In genomic region chr6:4167757-4168156, GRCm38 (mm10) we compare ENCODE assay signal across 24 mouse cellular contexts.
"Had no signal": no experiment of that assay in that cellular context is flagged by ENCODE, and none has a peak within 500 bp of the region (broad histone marks: within the 10 kb centered on the region; RNA-seq: fewer than 3 reads in every experiment).

No protein-coding gene starts in this region.

- H3K36me3 ChIP-seq: limb, embryonic 10.5 days; limb, embryonic 12.5 days; limb, embryonic 13.5 days; limb, embryonic 15.5 days; liver, embryonic 12.5 days; liver, embryonic 13.5 days; liver, embryonic 15.5 days; lung, embryonic 15.5 days; midbrain, embryonic 15.5 days; neural tube, embryonic 12.5 days had no signal

- ATAC-seq: liver, embryonic 12.5 days; liver, postnatal 0 days; midbrain, embryonic 15.5 days had no signal

- H3K4me1 ChIP-seq: limb, embryonic 10.5 days; limb, embryonic 12.5 days; limb, embryonic 13.5 days; limb, embryonic 15.5 days; liver, embryonic 12.5 days; liver, embryonic 13.5 days; liver, embryonic 15.5 days; lung, embryonic 15.5 days; midbrain, embryonic 15.5 days; neural tube, embryonic 12.5 days had no signal

- H3K9me3 ChIP-seq: limb, embryonic 10.5 days; limb, embryonic 13.5 days; limb, embryonic 15.5 days; liver, embryonic 12.5 days; liver, embryonic 13.5 days; liver, embryonic 15.5 days; lung, embryonic 15.5 days; megakaryocyte, embryonic 14.5 days; midbrain, embryonic 15.5 days; neural tube, embryonic 12.5 days had no signal

- H3K27ac ChIP-seq: left cerebral cortex, adult 2 months; limb, embryonic 10.5 days; limb, embryonic 12.5 days; limb, embryonic 13.5 days; limb, embryonic 15.5 days; liver, embryonic 12.5 days; liver, embryonic 13.5 days; liver, embryonic 14.5 days; liver, embryonic 15.5 days; lung, embryonic 15.5 days; macrophage; midbrain, embryonic 15.5 days; neural tube, embryonic 12.5 days had no signal

- H3K9ac ChIP-seq: limb, embryonic 12.5 days; limb, embryonic 13.5 days; limb, embryonic 15.5 days; liver, embryonic 12.5 days; liver, embryonic 13.5 days; liver, embryonic 14.5 days; liver, embryonic 15.5 days; liver, postnatal 0 days; lung, embryonic 14.5 days; lung, embryonic 15.5 days; midbrain, embryonic 15.5 days; neural tube, embryonic 12.5 days had no signal

- H3K4me2 ChIP-seq: limb, embryonic 12.5 days; limb, embryonic 13.5 days; limb, embryonic 15.5 days; liver, embryonic 11.5 days; liver, embryonic 12.5 days; liver, embryonic 13.5 days; liver, embryonic 15.5 days; lung, embryonic 14.5 days; lung, embryonic 15.5 days; midbrain, embryonic 15.5 days; neural tube, embryonic 12.5 days had no signal

- DNase-seq: layer of hippocampus, postnatal 36 days; left cerebral cortex, postnatal 4 days; liver; liver, embryonic 13.5 days; liver, postnatal 0 days; lung, adult 18-20 months; lung, adult 2 months; lung, embryonic 14.5 days; lung, postnatal 4 days had no signal

- H3K4me3 ChIP-seq: left cerebral cortex, adult 2 months; limb, embryonic 10.5 days; limb, embryonic 12.5 days; limb, embryonic 13.5 days; limb, embryonic 15.5 days; liver, embryonic 12.5 days; liver, embryonic 13.5 days; liver, embryonic 15.5 days; lung, embryonic 15.5 days; megakaryocyte, embryonic 14.5 days; midbrain, embryonic 15.5 days; myocyte; neural tube, embryonic 12.5 days had no signal

- H3K27me3 ChIP-seq: limb, embryonic 12.5 days; limb, embryonic 13.5 days; limb, embryonic 15.5 days; liver, embryonic 12.5 days; liver, embryonic 13.5 days; liver, embryonic 15.5 days; lung, embryonic 15.5 days; megakaryocyte, embryonic 14.5 days; midbrain, embryonic 15.5 days; neural tube, embryonic 12.5 days had no signal
